Mouse (Mus musculus): Measurements from ENCODE around the gene Adamts6.

Gene Adamts6

GRCm38 (mm10) chr13:104516766-104517364 lies 229.2 kb downstream of the Adamts6 start:
- no peak for DNase-seq (ENCODE audit: low spot score in 2 of 2)

GRCm38 (mm10) chr13:104517638-104518311 lies 230.1 kb downstream of the Adamts6 start:
- no peak for DNase-seq (ENCODE audit: low spot score in 2 of 2)

- no peak for DNase-seq (ENCODE audit: low spot score in 2 of 2)
Observed at GRCm38 (mm10) chr13:104518312-104519005, 230.8 kb downstream of the Adamts6 start.

GRCm38 (mm10) chr13:104519006-104519695 lies 231.5 kb downstream of the Adamts6 start:
- DNase-seq (ENCODE audit: low spot score in 2 of 2), result no peak

GRCm38 (mm10) chr13:104519981-104520380 lies 232.3 kb downstream of the Adamts6 start:
- DNase-seq (ENCODE audit: low spot score in 2 of 2), result no peak

GRCm38 (mm10) chr13:104520461-104520860 lies 232.8 kb downstream of the Adamts6 start:
- no peak for DNase-seq (ENCODE audit: low spot score in 2 of 2)

- DNase-seq (ENCODE audit: low spot score in 2 of 2), result no peak
Observed at GRCm38 (mm10) chr13:104521532-104521931, 233.9 kb downstream of the Adamts6 start.

GRCm38 (mm10) chr13:104525656-104526055 lies 238.0 kb downstream of the Adamts6 start:
- no peak for DNase-seq (ENCODE audit: low spot score in 2 of 2)

GRCm38 (mm10) chr13:104529238-104529637 lies 241.6 kb downstream of the Adamts6 start:
- DNase-seq (ENCODE audit: low spot score in 2 of 2), result no peak

- DNase-seq (ENCODE audit: low spot score in 2 of 2), result peak in 1 of 2 experiments; percentile 51
Observed at GRCm38 (mm10) chr13:104531841-104532240, 244.2 kb downstream of the Adamts6 start.

- no peak for DNase-seq (ENCODE audit: low spot score in 2 of 2)
Observed at GRCm38 (mm10) chr13:104532723-104533122, 245.1 kb downstream of the Adamts6 start.

- DNase-seq (ENCODE audit: low spot score in 2 of 2), result peak in 1 of 2 experiments; percentile 23
Observed at GRCm38 (mm10) chr13:104533806-104534495, 246.3 kb downstream of the Adamts6 start.

GRCm38 (mm10) chr13:104540861-104541398 lies 253.3 kb downstream of the Adamts6 start:
- no peak for DNase-seq (ENCODE audit: low spot score in 2 of 2)

- no peak for DNase-seq (ENCODE audit: low spot score in 2 of 2)
Observed at GRCm38 (mm10) chr13:104542123-104542758, 254.6 kb downstream of the Adamts6 start.

GRCm38 (mm10) chr13:104542759-104543141 lies 255.1 kb downstream of the Adamts6 start:
- DNase-seq (ENCODE audit: low spot score in 2 of 2), result no peak

Measured in spleen, postnatal 4 days (tissue).